Mouse (Mus musculus) embryonic facial prominence, embryonic 12.5 days (tissue): ENCODE data around the gene Reps2. TPM values are rescaled to one million over a fixed set of nuclear protein-coding genes. Genes with fewer than 3 reads are reported as not detected.

Experiments used
- ATAC-seq: fragments of 200-750 bp; cut with Nextera tagmentation; 2 replicates; pipeline ENCODE4 v1.8.0; 2017; ENCODE audit not compliant: insufficient number of reproducible peaks, insufficient read depth, low FRiP score, low TSS enrichment
- H3K27ac ChIP-seq: fragments of 300-500 bp; sonication (generic); 2 replicates; pipeline ENCODE4 v1.5.1; 2016; ENCODE audit warnings: mild to moderate bottlenecking
- H3K27me3 ChIP-seq: fragments of 300-500 bp; sonication (generic); 2 replicates; pipeline ENCODE4 v1.6.1; 2016; ENCODE audit warnings: mild to moderate bottlenecking, moderate library complexity
- H3K36me3 ChIP-seq: fragments of 300-500 bp; sonication (generic); 2 replicates; pipeline ENCODE4 v1.6.1; 2016; ENCODE audit warnings: mild to moderate bottlenecking
- H3K4me1 ChIP-seq: fragments of 300-500 bp; sonication (generic); 2 replicates; pipeline ENCODE4 v1.6.1; 2016
- H3K4me2 ChIP-seq: fragments of 300-500 bp; sonication (generic); replicated peaks from 2 replicates; pipeline ENCODE4 v1.6.1; 2016; ENCODE audit warnings: mild to moderate bottlenecking, moderate library complexity
- H3K4me3 ChIP-seq: fragments of 300-500 bp; sonication (generic); 2 replicates; pipeline ENCODE4 v1.5.1; 2016; ENCODE audit warnings: mild to moderate bottlenecking
- H3K9ac ChIP-seq: fragments of 300-500 bp; sonication (generic); 2 replicates; pipeline ENCODE4 v1.6.1; 2016; ENCODE audit warnings: mild to moderate bottlenecking, moderate library complexity
- H3K9me3 ChIP-seq: fragments of 300-500 bp; sonication (generic); 2 replicates; pipeline ENCODE4 v1.6.1; 2016; ENCODE audit warnings: mild to moderate bottlenecking, moderate library complexity
- WGBS: fragments of 180-500 bp; shearing (Covaris S2); methylation state at CpG from one replicate; pipeline ENCODE4 v1.1.7; 2016; 5-methylcytosine and 5-hydroxymethylcytosine counted together
- polyA plus RNA-seq: library from polyadenylated mRNA; unstranded; fragments of >200 nt; fragmentation: Nextera tagmentation; extraction: Ambion mirVana; gene quantifications from 2 replicates; pipeline ENCODE4 v1.2.1, GENCODE M21; 2016

Gene Reps2
- polyA plus RNA-seq, 1 experiment from 2014 or later, result 1.4 TPM

DNA sequence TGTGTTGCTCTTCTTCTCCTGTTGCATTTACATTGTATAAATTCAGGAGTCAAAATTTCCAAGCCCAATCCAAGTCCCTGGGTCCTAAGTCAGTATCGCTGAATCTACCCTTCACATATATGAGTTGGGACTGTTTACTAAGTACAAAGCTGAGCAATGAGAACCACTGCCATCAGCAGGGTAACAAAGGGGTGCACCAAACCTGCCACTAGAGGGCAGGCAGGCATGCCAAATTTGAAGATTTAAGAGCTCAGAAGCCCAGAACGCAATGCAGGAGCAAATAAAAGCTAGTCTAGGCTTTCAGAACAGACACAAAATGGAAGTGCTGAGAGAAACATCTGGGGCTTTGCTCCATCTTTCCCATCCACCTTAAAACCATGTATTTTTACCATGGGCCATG lies 116.2 kb downstream of the Reps2 start:
- Histone ChIP-seq H3K9ac (no peak overlapping the region), H3K27me3 (no peaks in the 10 kb centered on the region; the same call in 1 of the 2 replicates), H3K4me3 (no peak overlapping the region), H3K36me3 (no peaks in the 10 kb centered on the region), H3K27ac (no peak overlapping the region), H3K4me2 (no peak overlapping the region), H3K4me1 (no peaks in the 10 kb centered on the region), H3K9me3 (no peaks in the 10 kb centered on the region)
- ATAC-seq, result no peak
- WGBS, result 37% methylated on average over 2 of the region's 2 CpGs

GRCm38 (mm10) chrX:162521831-162522514 lies 121.5 kb downstream of the Reps2 start:
- no peak overlapping the region for H3K9ac ChIP-seq
- H3K4me1 ChIP-seq, result no peaks in the 10 kb centered on the region
- H3K27ac ChIP-seq, result no peak overlapping the region
- H3K27me3 ChIP-seq, result peaks cover 8% of the 10 kb centered on the region; the same call in 1 of the 2 replicates
- no peak for ATAC-seq
- 63% methylated on average over 9 of the region's 9 CpGs for WGBS
- no peak overlapping the region for H3K4me2 ChIP-seq
- H3K9me3 ChIP-seq, result no peaks in the 10 kb centered on the region
- no peak overlapping the region for H3K4me3 ChIP-seq
- H3K36me3 ChIP-seq, result no peaks in the 10 kb centered on the region

DNA sequence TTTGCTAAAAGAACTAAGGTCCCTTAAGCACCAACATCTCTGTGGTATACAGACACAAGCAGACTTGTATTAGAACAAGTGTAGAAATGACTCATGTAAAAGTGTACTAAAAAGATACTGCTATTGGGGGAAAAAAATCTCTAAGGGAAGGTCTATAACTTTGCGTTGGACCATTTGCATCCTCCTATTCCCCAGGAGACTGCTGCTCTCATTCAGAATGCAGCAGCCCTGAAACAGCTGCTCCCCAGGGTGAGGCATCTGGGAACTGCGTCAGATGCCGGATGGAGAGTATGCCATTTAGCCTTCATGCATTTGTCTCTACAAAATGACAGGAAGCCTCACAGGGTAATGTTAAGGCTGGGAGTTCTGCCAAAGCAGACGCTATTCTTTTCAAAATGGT lies 122.3 kb downstream of the Reps2 start:
- Histone ChIP-seq H3K36me3 (no peaks in the 10 kb centered on the region), H3K9me3 (no peaks in the 10 kb centered on the region), H3K4me3 (no peak overlapping the region), H3K27me3 (peaks cover 8% of the 10 kb centered on the region; the same call in 1 of the 2 replicates), H3K4me1 (no peaks in the 10 kb centered on the region), H3K27ac (no peak overlapping the region), H3K4me2 (no peak overlapping the region), H3K9ac (no peak overlapping the region)
- WGBS, result 45% methylated on average over 4 of the region's 4 CpGs
- no peak for ATAC-seq

- Histone ChIP-seq H3K4me1 (no peaks in the 10 kb centered on the region), H3K9me3 (no peaks in the 10 kb centered on the region), H3K4me3 (no peak overlapping the region), H3K9ac (no peak overlapping the region), H3K27me3 (peaks cover 8% of the 10 kb centered on the region; the same call in 1 of the 2 replicates), H3K36me3 (no peaks in the 10 kb centered on the region), H3K4me2 (no peak overlapping the region), H3K27ac (no peak overlapping the region)
- 73% methylated on average over 2 of the region's 2 CpGs for WGBS
- ATAC-seq, result no peak
Observed at GRCm38 (mm10) chrX:162520374-162520773, 123.1 kb downstream of the Reps2 start.

DNA sequence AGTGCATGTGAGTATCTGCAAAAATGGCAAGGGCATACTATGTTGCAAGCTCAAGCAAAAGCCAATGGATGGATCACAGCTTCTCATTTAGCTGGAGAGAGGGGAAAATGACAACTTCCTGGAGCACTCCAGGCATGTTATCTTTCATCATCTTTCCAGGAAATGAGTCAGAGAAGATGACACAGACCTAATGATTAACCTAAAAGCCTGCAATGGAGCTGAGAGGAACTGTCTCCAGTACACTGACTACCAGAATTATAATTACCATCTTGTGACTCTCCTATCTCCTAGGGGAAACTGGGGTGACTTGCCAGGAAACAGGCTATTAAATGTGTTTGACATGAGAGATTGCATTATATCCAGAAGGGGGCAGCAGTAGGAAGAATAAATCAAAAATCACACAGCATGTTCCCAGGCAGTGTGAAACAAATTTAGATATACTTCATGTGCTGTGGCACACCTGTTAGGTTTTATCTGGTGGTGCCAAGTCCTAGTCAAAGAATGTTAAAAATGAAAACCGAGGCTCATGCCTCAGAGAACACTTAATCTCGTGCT lies 132.9 kb downstream of the Reps2 start:
- 63% methylated on average over 2 of the region's 2 CpGs for WGBS
- H3K36me3 ChIP-seq, result no peaks in the 10 kb centered on the region
- no peak overlapping the region for H3K27ac ChIP-seq
- H3K4me3 ChIP-seq, result no peak overlapping the region
- peaks cover 18% of the 10 kb centered on the region; the same call in 1 of the 2 replicates for H3K27me3 ChIP-seq
- no peak overlapping the region for H3K9ac ChIP-seq
- H3K4me2 ChIP-seq, result no peak overlapping the region
- no peak for ATAC-seq
- no peaks in the 10 kb centered on the region for H3K4me1 ChIP-seq
- no peaks in the 10 kb centered on the region for H3K9me3 ChIP-seq

DNA sequence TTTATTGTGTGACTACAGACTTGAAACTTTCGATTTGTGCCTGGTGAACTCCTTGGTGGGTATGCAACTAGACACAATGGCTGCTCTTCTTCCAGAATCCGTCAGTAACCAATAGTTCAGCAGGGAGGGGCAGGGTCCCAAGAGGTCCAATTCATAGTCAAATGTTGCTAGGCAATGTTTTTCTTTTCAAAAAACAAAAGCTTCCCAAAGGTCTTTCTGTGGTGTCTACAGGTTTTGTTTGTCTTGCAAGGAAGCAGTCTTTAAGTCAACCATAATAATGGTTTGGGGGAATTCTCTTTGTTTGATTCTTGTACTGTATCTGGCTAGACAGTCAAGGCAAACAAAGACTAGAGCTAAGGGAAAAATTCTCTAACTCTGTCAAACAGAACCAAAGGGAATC lies 138.3 kb downstream of the Reps2 start:
- ATAC-seq, result no peak
- H3K9me3 ChIP-seq, result no peaks in the 10 kb centered on the region
- WGBS, result 53% methylated on average over 2 of the region's 2 CpGs
- no peak overlapping the region for H3K4me3 ChIP-seq
- no peak overlapping the region for H3K27ac ChIP-seq
- H3K4me1 ChIP-seq, result no peaks in the 10 kb centered on the region
- H3K27me3 ChIP-seq, result peaks cover 22% of the 10 kb centered on the region; the same call in 1 of the 2 replicates
- H3K36me3 ChIP-seq, result no peaks in the 10 kb centered on the region
- H3K9ac ChIP-seq, result no peak overlapping the region
- no peak overlapping the region for H3K4me2 ChIP-seq

DNA sequence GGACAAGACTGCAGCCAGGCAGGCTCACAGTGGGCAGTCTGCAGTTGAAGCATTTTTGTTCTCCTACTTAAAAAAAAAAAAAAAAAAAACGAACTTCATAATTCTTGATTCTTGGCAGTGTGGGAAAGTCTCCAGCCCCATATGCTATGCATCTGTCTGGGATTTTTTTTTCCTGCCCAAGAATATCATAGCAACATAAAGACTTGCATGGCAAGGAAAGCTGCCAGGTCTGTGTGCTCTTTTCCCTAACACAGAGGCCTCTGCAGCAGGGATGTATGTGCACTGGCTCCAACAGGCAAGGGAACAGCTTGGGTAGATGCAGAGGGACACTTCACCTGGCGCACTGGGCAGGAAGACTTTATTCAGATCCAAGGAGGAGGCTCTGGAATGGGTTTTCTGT lies 140.0 kb downstream of the Reps2 start:
- H3K9me3 ChIP-seq, result no peaks in the 10 kb centered on the region
- no peaks in the 10 kb centered on the region for H3K36me3 ChIP-seq
- no peaks in the 10 kb centered on the region for H3K4me1 ChIP-seq
- no peak for ATAC-seq
- H3K9ac ChIP-seq, result no peak overlapping the region
- 52% methylated on average over 2 of the region's 2 CpGs for WGBS
- peaks cover 13% of the 10 kb centered on the region; the same call in 1 of the 2 replicates for H3K27me3 ChIP-seq
- H3K27ac ChIP-seq, result no peak overlapping the region
- H3K4me3 ChIP-seq, result no peak overlapping the region
- no peak overlapping the region for H3K4me2 ChIP-seq

- H3K4me3 ChIP-seq, result no peak overlapping the region
- H3K9ac ChIP-seq, result no peak overlapping the region
- no peak overlapping the region for H3K27ac ChIP-seq
- H3K36me3 ChIP-seq, result no peaks in the 10 kb centered on the region
- H3K4me1 ChIP-seq, result no peaks in the 10 kb centered on the region
- no peak for ATAC-seq
- WGBS, result 75% methylated on average over 3 of the region's 3 CpGs
- H3K27me3 ChIP-seq, result peaks cover 8% of the 10 kb centered on the region; the same call in 1 of the 2 replicates
- no peaks in the 10 kb centered on the region for H3K9me3 ChIP-seq
- H3K4me2 ChIP-seq, result no peak overlapping the region
Observed at GRCm38 (mm10) chrX:162500962-162501361, 142.5 kb downstream of the Reps2 start.

- Histone ChIP-seq H3K4me1 (no peaks in the 10 kb centered on the region), H3K27me3 (peaks cover 11% of the 10 kb centered on the region), H3K27ac (no peak overlapping the region), H3K4me2 (no peak overlapping the region), H3K4me3 (no peak overlapping the region), H3K9me3 (no peaks in the 10 kb centered on the region), H3K36me3 (no peaks in the 10 kb centered on the region), H3K9ac (no peak overlapping the region)
- WGBS, result 61% methylated on average over 2 of the region's 2 CpGs
- no peak for ATAC-seq
Observed at GRCm38 (mm10) chrX:162496485-162496884, 147.0 kb downstream of the Reps2 start.

DNA sequence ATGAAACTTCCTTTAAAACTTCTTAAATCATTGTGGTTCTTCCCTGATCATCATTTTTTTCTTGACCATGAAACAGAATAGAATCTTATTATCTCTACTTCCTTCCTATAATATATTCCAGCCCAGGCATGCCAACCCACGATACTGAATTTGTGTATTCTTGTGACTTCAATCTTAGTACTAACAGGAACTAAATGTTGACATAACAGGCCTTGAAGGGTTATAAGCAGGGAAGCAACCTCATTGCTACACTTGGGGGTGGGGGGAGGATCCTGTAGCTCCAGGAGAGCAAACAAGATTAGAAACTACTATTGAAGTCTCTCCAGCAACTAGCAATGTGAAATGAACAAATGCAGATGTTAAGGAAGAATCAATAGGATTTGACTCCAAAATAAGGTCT lies 154.8 kb downstream of the Reps2 start:
- H3K27ac ChIP-seq, result no peak overlapping the region
- H3K4me2 ChIP-seq, result no peak overlapping the region
- no peaks in the 10 kb centered on the region for H3K4me1 ChIP-seq
- H3K36me3 ChIP-seq, result no peaks in the 10 kb centered on the region
- H3K4me3 ChIP-seq, result no peak overlapping the region
- H3K9ac ChIP-seq, result no peak overlapping the region
- H3K27me3 ChIP-seq, result 0 out of 2 replicates have a peak, but pooled peaks cover 9% of the 10 kb centered on the region
- ATAC-seq, result no peak
- 56% methylated on average over 1 of the region's 1 CpGs for WGBS
- no peaks in the 10 kb centered on the region for H3K9me3 ChIP-seq

DNA sequence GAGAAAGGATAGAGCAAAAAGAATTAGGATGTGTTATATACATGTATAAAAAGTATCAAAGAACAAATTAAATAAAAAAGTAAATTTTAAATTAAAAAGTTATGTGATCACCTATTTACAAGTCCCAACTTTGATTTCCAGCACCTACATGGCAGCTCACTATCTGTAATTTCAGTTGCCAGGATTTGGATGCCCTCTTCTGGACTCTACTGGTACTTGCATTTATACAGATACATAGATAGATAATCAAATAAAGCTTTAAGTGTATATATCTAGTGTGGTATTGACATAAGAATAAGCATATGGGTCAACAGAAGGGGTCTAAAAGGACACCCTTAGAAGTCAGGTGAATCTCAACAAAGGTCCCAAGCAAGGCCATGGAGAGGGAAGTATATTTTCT lies 155.7 kb downstream of the Reps2 start:
- Histone ChIP-seq H3K4me2 (no peak overlapping the region), H3K27me3 (0 out of 2 replicates have a peak, but pooled peaks cover 9% of the 10 kb centered on the region), H3K9me3 (no peaks in the 10 kb centered on the region), H3K4me1 (no peaks in the 10 kb centered on the region), H3K27ac (no peak overlapping the region), H3K36me3 (no peaks in the 10 kb centered on the region), H3K9ac (no peak overlapping the region), H3K4me3 (no peak overlapping the region)
- no peak for ATAC-seq

DNA sequence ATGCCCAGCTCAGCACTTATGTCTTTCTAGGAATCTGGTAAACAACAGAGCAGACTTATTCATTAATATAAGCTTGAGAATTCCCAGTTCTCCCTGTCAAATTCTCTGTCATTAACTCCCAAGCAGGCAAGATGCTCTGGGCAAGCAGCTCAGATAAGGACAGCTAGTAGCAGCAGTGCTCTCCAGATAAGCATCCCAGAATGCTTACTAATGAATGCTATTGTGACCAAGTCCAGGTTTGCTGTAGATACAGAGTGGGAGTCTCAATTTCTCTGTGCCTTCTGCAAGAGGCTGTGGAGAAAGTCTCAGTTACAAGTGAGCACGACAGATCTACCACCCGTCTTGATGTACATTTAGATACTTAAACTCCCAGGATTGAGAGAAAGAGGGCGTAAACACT lies 173.2 kb downstream of the Reps2 start:
- no peaks in the 10 kb centered on the region for H3K4me1 ChIP-seq
- H3K27ac ChIP-seq, result no peak overlapping the region
- no peaks in the 10 kb centered on the region for H3K9me3 ChIP-seq
- no peak for ATAC-seq
- no peak overlapping the region for H3K4me2 ChIP-seq
- H3K27me3 ChIP-seq, result peaks cover 2% of the 10 kb centered on the region; the same call in 1 of the 2 replicates
- H3K4me3 ChIP-seq, result no peak overlapping the region
- no peaks in the 10 kb centered on the region for H3K36me3 ChIP-seq
- no peak overlapping the region for H3K9ac ChIP-seq
- WGBS, result 78% methylated on average over 3 of the region's 3 CpGs
